Mouse (Mus musculus): ENCODE data around the gene Zc3h12d.

DNA sequence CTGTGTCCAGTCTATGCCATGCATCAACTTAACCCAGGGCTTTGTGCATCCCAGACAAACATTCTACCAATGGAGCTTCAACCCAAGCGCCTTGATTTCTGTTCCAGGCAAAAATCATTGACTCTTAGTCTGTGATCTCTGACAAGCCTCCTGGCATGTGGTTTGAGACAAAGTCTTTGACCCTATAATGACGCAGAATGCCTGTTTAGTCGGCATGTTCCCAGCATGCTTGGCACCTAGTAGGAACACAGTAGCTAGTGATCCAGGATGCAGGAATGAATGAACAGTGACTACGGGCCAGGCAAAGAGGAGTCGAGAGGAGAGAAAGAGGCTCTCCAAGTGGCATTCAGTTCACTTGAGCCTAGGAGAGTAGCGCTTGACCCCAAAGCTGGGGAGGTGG lies 31.1 kb downstream of the Zc3h12d start:
- TF ChIP-seq MYOD1 (IDR thresholded peaks at IDR 0.05; ENCODE audit: control insufficient read depth in 1 of 3, insufficient read length in 2 of 3, low read depth in 2 of 3) (no peak), POLR2A (IDR thresholded peaks at IDR 0.05; ENCODE audit: insufficient read length, low read depth) (no peak), TCF12 (IDR thresholded peaks at IDR 0.05; ENCODE audit: insufficient read depth, poor library complexity, severe bottlenecking) (no peak), SRF (IDR thresholded peaks at IDR 0.05; ENCODE audit: control insufficient read depth, insufficient read length, low read depth) (no peak), USF1 (IDR thresholded peaks at IDR 0.05; ENCODE audit: low read depth) (no peak), POLR2AphosphoS2 (IDR thresholded peaks at IDR 0.05; ENCODE audit: insufficient read length, low read depth) (no peak)
